Comparison of ENCODE assay signal across 10 mouse cellular contexts in the genomic region with DNA sequence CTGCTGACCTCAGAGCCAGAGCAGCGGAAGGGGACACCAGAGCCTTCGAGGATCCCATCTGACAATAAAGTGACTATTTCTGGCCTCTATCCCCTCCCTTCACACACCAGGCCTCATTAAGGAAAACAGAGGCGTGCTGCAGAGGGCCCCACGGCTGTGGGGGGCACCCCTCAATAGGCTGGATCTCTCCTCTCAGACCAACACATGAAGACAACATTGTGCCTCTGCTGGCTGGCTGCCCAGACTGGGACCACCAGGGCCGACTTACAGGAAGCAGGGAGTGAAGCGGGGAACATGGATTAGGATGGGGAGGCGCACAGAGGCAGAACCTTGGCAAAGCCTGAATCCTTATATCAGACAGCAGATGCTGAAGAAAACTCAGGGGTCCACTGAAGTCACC.
DNase-seq lines count a peak whose midpoint lies in the region; ATAC-seq and TF ChIP-seq lines count a peak whose summit lies in the region.
"Had no signal": no experiment of that assay in that cellular context is flagged by ENCODE, and none has a peak within 500 bp of the region (broad histone marks: within the 10 kb centered on the region; RNA-seq: fewer than 3 reads in every experiment).

No protein-coding gene starts in this region.

- H3K4me1 ChIP-seq in heart, embryonic 13.5 days: peaks cover 68% of the 10 kb centered on the region
- H3K4me1 ChIP-seq in heart, adult 2 months (ENCODE audit: control insufficient read depth, insufficient read depth, low read length): peaks cover 14% of the 10 kb centered on the region
- peaks cover 26% of the 10 kb centered on the region for H3K4me1 ChIP-seq in limb, embryonic 12.5 days (replicated peaks)
- peaks cover 22% of the 10 kb centered on the region for H3K4me1 ChIP-seq in stomach, embryonic 16.5 days (ENCODE audit: control insufficient read depth, insufficient read depth, low read length)
- H3K4me1 ChIP-seq in thymus, adult 2 months (replicated peaks; ENCODE audit: control insufficient read depth, insufficient read depth, low read length): peaks cover 21% of the 10 kb centered on the region

- TF ChIP-seq EP300 in heart, adult 2 months (IDR thresholded peaks at IDR 0.05; ENCODE audit: insufficient read depth, low read depth, low read length): no peak

- no peaks in the 10 kb centered on the region for H3K27me3 ChIP-seq in heart, embryonic 13.5 days (replicated peaks)
- H3K27me3 ChIP-seq in heart, adult 2 months (ENCODE audit: control insufficient read depth, insufficient read depth, low read length): no peaks in the 10 kb centered on the region
- no peaks in the 10 kb centered on the region for H3K27me3 ChIP-seq in limb, embryonic 12.5 days
- no peaks in the 10 kb centered on the region for H3K27me3 ChIP-seq in stomach, embryonic 16.5 days (ENCODE audit: control insufficient read depth, insufficient read depth, low read length)
- H3K27me3 ChIP-seq in thymus, adult 2 months (ENCODE audit: control insufficient read depth, insufficient read depth, low read length): no peaks in the 10 kb centered on the region

- 26% methylated on average over 7 of the region's 7 CpGs for WGBS in heart, embryonic 13.5 days
- 55% methylated on average over 7 of the region's 7 CpGs for WGBS in heart, adult 2 months
- WGBS in limb, embryonic 12.5 days: 65% methylated on average over 7 of the region's 7 CpGs
- 27% methylated on average over 7 of the region's 7 CpGs for WGBS in stomach, embryonic 16.5 days
- WGBS in thymus, adult 2 months: 93% methylated on average over 7 of the region's 7 CpGs

- H3K79me2 ChIP-seq in heart, adult 2 months (replicated peaks; ENCODE audit: control insufficient read depth, insufficient read depth, low read length): no peaks in the 10 kb centered on the region

- H3K36me3 ChIP-seq in heart, embryonic 13.5 days: peaks cover 71% of the 10 kb centered on the region
- no peaks in the 10 kb centered on the region for H3K36me3 ChIP-seq in heart, adult 2 months (ENCODE audit: control insufficient read depth, insufficient read depth, low read length)
- H3K36me3 ChIP-seq in limb, embryonic 12.5 days: peaks cover 99% of the 10 kb centered on the region
- peaks cover 17% of the 10 kb centered on the region for H3K36me3 ChIP-seq in stomach, embryonic 16.5 days (ENCODE audit: control insufficient read depth, insufficient read depth, low read length)
- H3K36me3 ChIP-seq in thymus, adult 2 months (ENCODE audit: control insufficient read depth, insufficient read depth, low read length): peaks cover 2% of the 10 kb centered on the region

- H3K9me3 ChIP-seq in heart, embryonic 13.5 days: no peaks in the 10 kb centered on the region
- peaks cover 4% of the 10 kb centered on the region; the same call in 1 of the 2 replicates for H3K9me3 ChIP-seq in limb, embryonic 12.5 days
- no peaks in the 10 kb centered on the region; the same call in 1 of the 2 replicates for H3K9me3 ChIP-seq in stomach, embryonic 16.5 days (replicated peaks; ENCODE audit: control insufficient read depth, low read length)

- TF ChIP-seq CTCF in heart, adult 2 months (IDR thresholded peaks at IDR 0.05): no peak
- no peak for TF ChIP-seq CTCF in thymus, adult 2 months (IDR thresholded peaks at IDR 0.05; ENCODE audit: borderline replicate concordance, control insufficient read depth, extremely low read depth, insufficient read depth, low read length, poor library complexity)

- H3K27ac ChIP-seq in heart, embryonic 13.5 days (replicated peaks): peak overlapping the region; percentile 77
- H3K27ac ChIP-seq in heart, adult 2 months: no peak overlapping the region
- H3K27ac ChIP-seq in limb, embryonic 12.5 days: peak overlapping the region; percentile 74
- H3K27ac ChIP-seq in stomach, embryonic 16.5 days (ENCODE audit: low read length): peak overlapping the region; percentile 59
- H3K27ac ChIP-seq in thymus, adult 2 months (ENCODE audit: control insufficient read depth, insufficient read depth, low read length): no peak overlapping the region

- ATAC-seq in heart, embryonic 13.5 days (ENCODE audit: extremely low read depth, insufficient number of reproducible peaks, low FRiP score, low TSS enrichment): no peak
- 0 out of 2 replicates have a peak, but pooled peaks have one; percentile 11 for ATAC-seq in limb, embryonic 12.5 days (ENCODE audit: insufficient number of reproducible peaks, insufficient read depth, low FRiP score, low TSS enrichment, low read depth)
- peak; percentile 23; the same call in 1 of the 2 replicates for ATAC-seq in stomach, embryonic 16.5 days (ENCODE audit: insufficient read depth, low FRiP score)
- ATAC-seq: CD4-positive, CD25-positive, alpha-beta regulatory T cell, adult 4 months had no signal

- no peak for DNase-seq in heart, adult 2 months
- DNase-seq in right cerebral cortex, postnatal 10 days (ENCODE audit: low spot score in 2 of 2): peak; percentile 86 to 87
- no peak for DNase-seq in right cerebral cortex, postnatal 25 days
- no peak for DNase-seq in thymus, adult 2 months
- no peak for DNase-seq in thymus, postnatal 25 days

- intact Hi-C loops in heart, adult 2 months (cut with DNase I): no loop called here

- no peak overlapping the region for H3K4me2 ChIP-seq in heart, embryonic 13.5 days
- H3K4me2 ChIP-seq in limb, embryonic 12.5 days: 0 out of 2 replicates have a peak overlapping the region, but pooled peaks have one; percentile 8
- H3K4me2 ChIP-seq in stomach, embryonic 16.5 days (ENCODE audit: low read depth, low read length): no peak overlapping the region

- no peak overlapping the region for H3K4me3 ChIP-seq in heart, embryonic 13.5 days
- H3K4me3 ChIP-seq in heart, adult 2 months: no peak overlapping the region
- no peak overlapping the region for H3K4me3 ChIP-seq in limb, embryonic 12.5 days (replicated peaks)
- H3K4me3 ChIP-seq in stomach, embryonic 16.5 days (replicated peaks; ENCODE audit: low read length): no peak overlapping the region
- H3K4me3 ChIP-seq in thymus, adult 2 months (ENCODE audit: control insufficient read depth, insufficient read depth, low read length): no peak overlapping the region
- H3K4me3 ChIP-seq: erythroblast, embryonic 14.5 days had no signal

- no peak for TF ChIP-seq POLR2A in heart, adult 2 months (IDR thresholded peaks at IDR 0.05; ENCODE audit: insufficient read depth, low read depth, low read length)
- TF ChIP-seq POLR2A in thymus, adult 2 months (IDR thresholded peaks at IDR 0.05; ENCODE audit: control insufficient read depth, extremely low read depth, insufficient read depth, low read length, poor library complexity): no peak

- peak overlapping the region; percentile 33 for H3K9ac ChIP-seq in heart, embryonic 13.5 days
- H3K9ac ChIP-seq in heart, adult 2 months (ENCODE audit: low read depth, low read length): no peak overlapping the region
- H3K9ac ChIP-seq in limb, embryonic 12.5 days (replicated peaks): 0 out of 2 replicates have a peak overlapping the region, but pooled peaks have one; percentile 31
- no peak overlapping the region for H3K9ac ChIP-seq in stomach, embryonic 16.5 days (ENCODE audit: low read length)

Comparison
In these comparisons a context has a peak if more than half of its experiments do, and no peak if none do; other contexts are left out.
1. H3K27ac ChIP-seq: peak in heart, embryonic 13.5 days (single experiment), limb, embryonic 12.5 days (single experiment) and stomach, embryonic 16.5 days (single experiment); none in heart, adult 2 months (single experiment) and thymus, adult 2 months (single experiment).
2. H3K9ac ChIP-seq: peak in heart, embryonic 13.5 days (single experiment) and limb, embryonic 12.5 days (single experiment); none in heart, adult 2 months (single experiment) and stomach, embryonic 16.5 days (single experiment).
3. DNase-seq: peak in right cerebral cortex, postnatal 10 days (2 of 2); none in heart, adult 2 months (0 of 2), right cerebral cortex, postnatal 25 days (single experiment), thymus, adult 2 months (single experiment) and thymus, postnatal 25 days (single experiment).